Mouse (Mus musculus) megakaryocyte, embryonic 14.5 days (primary cell): ENCODE data around the gene 1700023F06Rik.

Experiments
- FLI1 ChIP-seq: IDR thresholded peaks from 2 replicates; pipeline ENCODE4 v1.6.1; 2012; ENCODE audit warnings: low read length, inconsistent platforms, mixed read lengths
- GATA1 ChIP-seq: IDR thresholded peaks from 3 replicates; pipeline ENCODE4 v1.6.1; 2012; ENCODE audit warnings: mixed read lengths, low read length, inconsistent platforms, borderline replicate concordance

- TF ChIP-seq GATA1 (no peak), FLI1 (no peak)
Measured at GRCm38 (mm10) chr11:103177216-103177615, 31.1 kb downstream of the 1700023F06Rik start.
